Mouse (Mus musculus) c-Kit-negative CD71-positive TER-119-positive erythroid progenitor cells, embryonic 14.5 days (primary cell): ENCODE measurements at regions not wholly inside any gene's neighbourhood (a gene's known extent, or its start where the extent isn't known, plus 50 kb on each side); places are given as distances from the start of the nearest gene placed in this dataset.
"Not testable (repeated sequence)": the region's sequence is repeated elsewhere in the genome, so short reads cannot be mapped to it uniquely, and the experiment has no call there.

ENCODE experiments used
- DNase-seq: peaks from one replicate; pipeline ENCODE4 v3.0.0-alpha.2; 2013; ENCODE audit warnings: low read depth, low spot score

DNA sequence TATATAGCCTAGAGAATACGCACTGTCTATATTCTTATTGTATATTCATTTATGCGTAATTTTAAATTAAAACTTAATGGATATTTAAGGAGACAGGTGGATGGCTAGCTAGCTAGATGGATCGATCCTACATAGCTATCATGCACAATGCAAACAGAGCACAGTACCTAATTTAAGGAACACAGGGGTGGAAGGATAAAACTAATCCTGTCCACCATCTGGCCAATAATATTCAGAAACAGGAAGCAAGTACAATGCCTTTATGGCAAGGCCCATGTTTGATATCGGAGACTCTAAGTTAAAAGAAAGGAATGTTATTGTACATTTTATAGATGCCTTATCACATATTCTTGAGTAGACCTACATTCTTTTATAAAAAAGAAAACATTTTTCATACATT lies 396.4 kb downstream of the Med10 start:
- no peak for DNase-seq

GRCm38 (mm10) chr13:70199087-70199486 lies 396.9 kb downstream of the Med10 start:
- no peak for DNase-seq

- no peak for DNase-seq
Measured at GRCm38 (mm10) chr13:70205334-70205733, 403.1 kb downstream of the Med10 start.

DNA sequence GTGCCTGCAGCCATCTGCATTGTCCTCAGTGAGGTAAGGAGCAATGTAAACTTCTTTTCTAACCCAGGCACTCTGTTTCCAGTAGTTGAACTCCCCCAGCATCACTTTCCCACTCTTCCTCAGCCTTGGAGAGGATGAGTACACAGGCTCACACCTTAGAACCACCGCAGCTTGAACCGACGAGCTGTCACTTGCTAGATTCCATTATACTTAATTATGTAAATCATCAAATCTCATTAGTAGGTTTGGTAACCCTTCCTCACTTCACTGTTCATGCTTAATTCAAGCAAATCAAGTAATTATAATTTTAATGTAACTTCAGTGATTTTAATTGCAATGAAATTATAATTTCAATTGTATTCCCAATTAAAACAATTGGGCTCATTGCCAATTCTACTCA lies 408.0 kb downstream of the Med10 start:
- DNase-seq = no peak

DNA sequence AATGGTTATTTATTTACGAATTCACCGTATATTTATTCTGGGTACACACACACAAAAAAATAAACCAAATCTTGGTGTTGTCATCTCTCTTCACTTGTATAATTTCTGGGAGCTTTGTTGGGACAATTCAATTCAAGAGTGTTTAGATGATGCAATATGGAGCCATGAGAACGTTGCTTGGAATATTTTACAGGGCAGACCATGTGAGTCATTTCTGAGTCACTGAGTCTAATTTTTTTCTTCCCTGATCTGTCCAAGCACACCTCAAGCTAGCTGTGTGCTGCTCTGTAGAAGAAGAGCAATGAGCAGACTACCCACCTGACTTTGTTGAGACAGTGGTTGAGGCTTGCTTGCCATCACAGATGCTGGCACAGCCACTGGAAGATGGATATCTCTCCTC lies 410.8 kb downstream of the Med10 start:
- DNase-seq = no peak

- no peak for DNase-seq
Measured at GRCm38 (mm10) chr13:70213622-70214021, 411.4 kb downstream of the Med10 start.

DNA sequence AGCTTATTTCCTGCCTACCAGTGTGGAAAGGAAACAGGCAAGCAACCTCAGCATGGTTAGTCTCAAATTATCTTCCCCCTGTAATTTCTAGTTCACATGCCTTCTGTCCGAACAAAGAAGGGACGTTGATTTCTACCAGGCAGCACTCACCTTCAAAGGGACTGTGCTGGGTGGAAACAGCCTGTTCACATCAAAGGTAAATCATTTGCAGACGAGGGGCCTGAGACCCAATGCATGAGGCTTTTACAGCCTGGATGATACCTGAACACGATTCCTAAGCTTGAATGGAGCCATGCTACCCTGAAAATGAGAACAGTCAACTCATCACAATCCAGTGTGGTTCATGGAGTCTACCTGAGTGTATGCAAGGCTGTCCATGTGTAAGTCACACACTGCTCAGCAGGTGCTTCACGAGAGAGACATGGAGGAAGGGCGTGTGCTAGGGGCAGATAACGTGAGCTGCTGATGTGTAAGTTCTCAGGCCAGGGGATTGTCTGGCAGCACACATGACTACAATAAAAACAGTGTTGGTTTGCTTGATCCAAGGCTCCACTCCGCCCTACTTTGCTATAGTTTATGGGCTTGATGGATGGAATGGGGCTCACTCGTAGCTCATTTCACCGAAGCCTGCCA lies 411.9 kb downstream of the Med10 start:
- no peak for DNase-seq

- no peak for DNase-seq
Measured at GRCm38 (mm10) chr13:70216134-70216533, 413.9 kb downstream of the Med10 start.

DNA sequence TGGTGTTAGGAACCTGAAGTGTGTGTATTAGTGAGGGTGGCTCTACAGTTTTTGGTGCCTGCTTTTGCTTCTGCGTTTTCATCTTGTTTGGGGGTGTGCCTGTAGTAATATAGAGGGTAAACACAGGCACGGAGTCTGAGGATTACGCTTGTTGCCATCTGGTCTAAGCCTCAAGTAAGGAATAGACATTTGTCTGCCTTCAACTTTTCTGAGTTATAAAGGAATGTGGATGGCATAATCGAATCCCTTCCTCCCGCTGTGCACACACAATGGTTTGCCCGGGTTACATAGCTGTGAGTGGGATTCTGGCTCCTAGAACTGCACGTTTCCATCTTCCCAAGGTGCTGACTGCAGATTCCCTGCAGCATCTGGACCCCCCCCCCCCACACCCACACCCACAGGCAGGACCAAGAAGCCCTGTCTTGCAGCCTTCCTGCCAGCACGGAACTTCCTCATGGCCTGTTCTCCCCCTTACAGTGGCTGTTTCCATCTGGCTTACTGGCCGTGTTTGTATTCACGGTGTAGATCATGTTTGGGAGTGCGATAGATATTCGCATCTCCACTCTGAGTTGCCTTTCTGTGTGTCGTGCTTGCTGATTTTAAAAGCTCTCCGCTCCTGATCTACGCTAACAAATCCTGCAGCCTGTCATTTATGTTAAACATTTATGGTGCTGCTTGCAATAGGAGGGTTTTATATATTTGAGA lies 415.4 kb downstream of the Med10 start:
- DNase-seq = no peak

DNA sequence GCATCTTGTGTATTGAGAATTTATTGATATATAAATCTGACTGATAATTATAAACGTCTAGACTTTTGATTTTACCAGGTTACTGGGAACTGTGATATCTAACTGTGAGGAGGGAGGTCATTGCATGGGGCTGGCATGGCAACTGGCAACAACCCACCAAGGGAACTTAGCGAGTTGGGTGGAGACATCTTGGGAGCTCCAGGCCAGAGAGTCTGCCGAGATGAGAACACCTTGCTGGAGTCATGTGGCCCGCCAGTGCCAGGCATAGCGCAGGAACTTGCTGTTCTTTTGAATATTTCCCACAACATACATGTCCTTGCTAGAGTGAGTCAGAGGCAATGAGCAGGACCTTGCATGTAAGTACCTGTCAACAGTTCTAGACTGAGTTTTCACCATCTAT lies 413.9 kb downstream of the Ice1 start:
- DNase-seq = no peak

GRCm38 (mm10) chr13:70227167-70227566 lies 410.3 kb downstream of the Ice1 start:
- DNase-seq = no peak

DNA sequence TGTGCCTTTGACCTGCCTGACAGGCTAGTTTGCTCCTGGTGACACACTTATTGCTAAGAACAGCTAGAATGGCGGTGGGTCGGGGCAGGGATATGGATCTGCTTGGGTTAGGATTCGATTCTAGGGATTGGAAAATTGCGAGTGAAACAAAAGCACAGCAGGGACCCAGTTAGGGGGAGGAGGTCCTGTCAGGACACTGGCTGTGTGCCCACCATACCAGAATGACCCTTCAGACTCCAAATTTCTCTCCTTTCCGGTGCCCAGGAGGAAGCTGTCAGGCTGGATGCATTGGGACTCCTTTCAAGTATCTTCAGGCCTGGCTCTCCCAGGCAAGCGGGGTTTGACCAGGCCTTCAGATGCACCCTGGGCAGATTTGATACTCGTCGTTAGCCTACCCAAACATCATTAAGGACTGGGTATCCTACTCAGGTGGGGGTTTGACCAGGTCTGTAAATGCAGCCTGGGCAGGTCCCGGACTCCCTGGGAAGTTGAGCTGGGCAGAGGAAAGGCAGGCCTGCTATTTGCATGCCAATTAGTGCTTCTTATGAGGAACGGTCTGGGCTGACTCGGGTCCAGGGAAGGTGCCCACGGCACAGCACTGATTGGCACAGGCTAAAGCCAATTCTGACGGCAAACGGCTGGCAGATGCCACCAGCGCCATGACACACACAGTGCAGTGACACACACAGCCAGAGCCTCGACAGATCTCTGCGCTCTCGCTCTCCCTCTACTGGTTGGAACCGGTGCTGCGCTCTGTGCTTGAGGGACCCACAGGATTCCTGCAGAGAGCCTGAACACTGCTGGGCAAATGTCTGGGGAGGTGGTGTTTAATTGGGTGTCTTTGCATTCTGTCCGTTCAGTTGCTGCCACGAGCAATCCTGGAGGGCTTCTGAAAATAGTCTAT lies 403.3 kb downstream of the Ice1 start:
- no peak for DNase-seq

- DNase-seq = no peak
Measured at GRCm38 (mm10) chr13:70243598-70244157, 393.8 kb downstream of the Ice1 start.

DNA sequence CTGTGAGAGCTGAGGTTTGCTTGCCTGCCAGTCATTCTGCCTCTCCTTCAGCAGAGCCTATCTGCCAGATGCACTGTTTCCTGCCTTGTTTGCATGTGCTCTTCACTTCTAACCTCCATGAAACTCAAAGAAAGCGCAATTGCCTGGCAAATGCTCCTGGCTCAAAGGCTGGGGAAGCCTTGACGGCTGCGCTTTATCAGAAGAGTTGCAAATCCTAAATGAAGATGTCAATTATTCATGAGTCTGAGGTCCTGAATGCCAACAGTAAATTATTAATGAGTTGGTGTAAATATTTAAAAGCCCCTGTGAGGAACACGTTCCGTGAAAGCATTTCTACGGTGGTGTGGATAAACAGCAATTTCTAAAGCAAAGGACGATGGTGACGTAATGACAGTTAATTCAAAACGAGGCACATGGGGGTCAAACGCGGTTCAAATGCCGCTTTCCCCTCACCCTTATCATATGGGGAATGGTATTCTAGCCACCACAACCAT lies 377.4 kb downstream of the Ice1 start:
- DNase-seq = no peak

DNA sequence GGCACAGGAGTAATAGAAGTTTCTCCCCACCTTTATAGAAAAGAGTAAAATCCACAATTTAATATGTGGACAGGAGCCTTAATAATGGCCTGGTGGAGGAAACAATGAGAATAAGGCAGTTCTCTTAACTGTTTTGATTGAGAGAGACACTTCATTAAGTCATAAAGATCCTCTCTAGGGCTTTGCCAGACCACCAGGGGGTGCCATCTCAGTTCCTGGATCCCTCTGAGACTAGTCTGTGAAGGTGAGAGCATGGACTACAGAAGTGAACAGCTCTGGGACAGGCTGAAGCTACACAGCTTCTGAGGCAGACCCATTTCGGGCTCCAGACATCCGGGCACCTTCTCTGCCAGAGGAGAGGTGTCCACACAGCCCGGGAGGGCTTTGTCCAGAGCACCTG lies 373.8 kb downstream of the Ice1 start:
- no peak for DNase-seq

DNA sequence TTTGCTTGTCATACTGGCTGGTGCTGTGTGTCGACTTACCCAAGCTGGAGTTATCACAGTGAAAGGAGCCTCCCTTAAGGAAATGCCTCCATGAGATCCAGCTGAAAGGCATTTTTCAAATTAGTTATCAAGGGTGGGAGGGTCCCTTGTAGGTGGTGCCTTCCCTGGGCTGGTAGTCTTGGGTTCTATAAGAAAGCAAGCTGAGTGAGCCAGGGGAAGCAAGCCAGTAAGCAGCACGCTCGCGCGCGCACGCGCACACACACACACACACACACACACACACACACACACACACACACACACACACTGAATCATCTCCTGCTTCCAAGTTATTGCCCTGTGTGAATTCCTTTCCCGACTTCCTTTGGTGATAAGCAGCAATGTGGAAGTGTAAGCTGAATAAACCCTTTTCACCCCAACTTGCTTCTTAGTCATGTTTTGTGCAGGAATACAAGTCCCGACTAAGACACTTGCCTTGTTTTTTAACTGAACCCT lies 360.5 kb downstream of the Ice1 start:
- DNase-seq = not testable (repeated sequence)

GRCm38 (mm10) chr13:70277667-70278591 lies 359.5 kb downstream of the Ice1 start:
- no peak for DNase-seq

- no peak for DNase-seq
Measured at GRCm38 (mm10) chr13:70281051-70281847, 356.2 kb downstream of the Ice1 start.

GRCm38 (mm10) chr13:70282731-70283130 lies 354.7 kb downstream of the Ice1 start:
- DNase-seq = no peak

DNA sequence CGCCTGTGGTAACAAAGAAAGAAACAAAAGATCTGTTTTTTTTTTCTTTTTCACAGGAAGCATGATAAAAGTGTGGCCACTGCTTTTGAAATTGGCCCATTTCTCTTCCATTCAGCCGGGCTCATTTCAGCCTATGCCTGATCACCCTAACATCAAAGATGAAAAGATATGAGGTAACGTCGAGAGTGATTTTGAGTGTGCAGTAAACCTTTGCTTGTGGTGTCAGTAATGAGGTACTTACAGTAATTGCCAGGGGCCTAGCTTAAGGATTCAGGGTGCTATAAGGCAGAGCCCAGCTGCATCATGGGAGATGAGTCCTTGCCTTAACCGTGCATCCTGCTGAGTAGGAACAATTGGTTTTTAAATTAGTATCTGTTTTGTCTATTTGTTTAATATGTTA lies 354.2 kb downstream of the Ice1 start:
- no peak for DNase-seq
